Mouse (Mus musculus) embryonic fibroblast, embryonic 13.5 days (primary cell): ENCODE measurements around the gene Il4ra.

Experiments used
- CTCF ChIP-seq: IDR thresholded peaks from 2 replicates; pipeline ENCODE4 v1.5.1; 2011; ENCODE audit warnings: mild to moderate bottlenecking, control low read depth, low read length, moderate library complexity, borderline replicate concordance; ENCODE audit not compliant: insufficient read depth
- POLR2A ChIP-seq: IDR thresholded peaks from 2 replicates; pipeline ENCODE4 v1.6.1; 2011; ENCODE audit warnings: low read depth, mild to moderate bottlenecking, control low read depth, low read length, moderate library complexity

GRCm38 (mm10) chr7:125564316-125565024, 12.6 kb downstream of the Il4ra start:
- TF ChIP-seq CTCF (no peak), POLR2A (no peak)
